Mouse (Mus musculus) embryonic facial prominence, embryonic 11.5 days (tissue): ENCODE results near the gene Cggbp1. TPM values are rescaled to one million over a fixed set of nuclear protein-coding genes. Genes with fewer than 3 reads are reported as not detected.

Experiments
- ATAC-seq: fragments of 200-750 bp; cut with Nextera tagmentation; replicated peaks from 2 replicates; pipeline ENCODE4 v1.8.0; 2017; ENCODE audit warnings: low read depth; ENCODE audit not compliant: insufficient number of reproducible peaks, low FRiP score, low TSS enrichment
- DNase-seq: peaks from one replicate; pipeline ENCODE4 v3.0.0-alpha.2; 2015; ENCODE audit warnings: low spot score
- H3K27ac ChIP-seq: fragments of 300-500 bp; sonication (generic); replicated peaks from 2 replicates; pipeline ENCODE4 v1.5.1; 2014; ENCODE audit warnings: mild to moderate bottlenecking, low read depth, low read length, control low read depth
- H3K27me3 ChIP-seq: fragments of 300-500 bp; sonication (generic); 2 replicates; pipeline ENCODE4 v1.6.1; 2014; ENCODE audit warnings: mild to moderate bottlenecking, low read length, moderate library complexity, mixed read lengths; ENCODE audit not compliant: control insufficient read depth, insufficient read depth
- H3K36me3 ChIP-seq: fragments of 300-500 bp; sonication (generic); replicated peaks from 2 replicates; pipeline ENCODE4 v1.6.1; 2014; ENCODE audit warnings: low read depth, mild to moderate bottlenecking, low read length, moderate library complexity, mixed read lengths; ENCODE audit not compliant: control insufficient read depth, insufficient read depth
- H3K4me1 ChIP-seq: fragments of 300-500 bp; sonication (generic); 2 replicates; pipeline ENCODE4 v1.6.1; 2014; ENCODE audit warnings: low read length, mixed read lengths; ENCODE audit not compliant: control insufficient read depth, insufficient read depth
- H3K4me2 ChIP-seq: fragments of 300-500 bp; sonication (generic); 2 replicates; pipeline ENCODE4 v1.6.1; 2014; ENCODE audit warnings: low read depth, mild to moderate bottlenecking, control low read depth, low read length, moderate library complexity
- H3K4me3 ChIP-seq: fragments of 300-500 bp; sonication (generic); 2 replicates; pipeline ENCODE4 v1.5.1; 2014; ENCODE audit warnings: low read depth, low read length, control low read depth
- H3K9ac ChIP-seq: fragments of 300-500 bp; sonication (generic); replicated peaks from 2 replicates; pipeline ENCODE4 v1.6.1; 2014; ENCODE audit warnings: mild to moderate bottlenecking, control low read depth, low read length
- H3K9me3 ChIP-seq: fragments of 300-500 bp; sonication (generic); replicated peaks from 2 replicates; pipeline ENCODE4 v1.6.1; 2016; ENCODE audit warnings: mild to moderate bottlenecking, low read length, inconsistent platforms, mixed read lengths; ENCODE audit not compliant: control insufficient read depth
- WGBS: fragments of 180-500 bp; shearing (Covaris S2); extraction: QIAGEN DNeasy Blood & Tissue Kit; methylation state at CpG from one replicate; pipeline ENCODE4 v1.1.7; 2014; 5-methylcytosine and 5-hydroxymethylcytosine counted together
- polyA plus RNA-seq: library from polyadenylated mRNA; unstranded; fragments of >200 nt; fragmentation: Nextera tagmentation; extraction: Ambion mirVana; gene quantifications from 2 replicates; pipeline ENCODE4 v1.2.1, GENCODE M21; 2014

The Cggbp1 gene
- polyA plus RNA-seq, 1 experiment from 2014 or later: 145 TPM

DNA sequence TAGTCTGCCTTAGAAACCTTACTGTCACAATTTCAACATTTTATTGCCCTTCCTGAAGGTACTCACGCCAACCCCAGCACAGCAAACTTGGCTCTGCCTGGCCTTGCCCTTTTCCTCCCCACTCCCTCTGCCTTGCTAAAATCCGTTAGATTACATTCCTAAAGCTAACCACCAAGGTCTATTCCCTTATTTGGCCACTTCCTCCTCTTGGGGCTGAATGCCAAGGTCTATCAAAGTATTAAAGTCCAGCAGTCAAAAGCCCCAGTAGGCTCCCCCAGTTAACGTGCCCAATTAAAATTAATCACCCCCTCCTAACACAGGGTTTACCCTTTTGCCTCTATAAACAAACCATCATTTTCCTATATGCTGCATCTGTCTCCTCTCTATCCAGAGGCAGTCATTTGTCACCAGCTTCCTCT is 32.6 kb downstream of the Cggbp1 start:
- ATAC-seq (no peak), DNase-seq (peak; percentile 29)
- Histone ChIP-seq H3K36me3 (no peaks in the 10 kb centered on the region), H3K4me3 (no peak overlapping the region), H3K4me1 (no peaks in the 10 kb centered on the region), H3K27ac (no peak overlapping the region), H3K9me3 (no peaks in the 10 kb centered on the region), H3K4me2 (no peak overlapping the region), H3K27me3 (no peaks in the 10 kb centered on the region), H3K9ac (no peak overlapping the region)
- 31% methylated on average over 3 of the region's 3 CpGs for WGBS

DNA sequence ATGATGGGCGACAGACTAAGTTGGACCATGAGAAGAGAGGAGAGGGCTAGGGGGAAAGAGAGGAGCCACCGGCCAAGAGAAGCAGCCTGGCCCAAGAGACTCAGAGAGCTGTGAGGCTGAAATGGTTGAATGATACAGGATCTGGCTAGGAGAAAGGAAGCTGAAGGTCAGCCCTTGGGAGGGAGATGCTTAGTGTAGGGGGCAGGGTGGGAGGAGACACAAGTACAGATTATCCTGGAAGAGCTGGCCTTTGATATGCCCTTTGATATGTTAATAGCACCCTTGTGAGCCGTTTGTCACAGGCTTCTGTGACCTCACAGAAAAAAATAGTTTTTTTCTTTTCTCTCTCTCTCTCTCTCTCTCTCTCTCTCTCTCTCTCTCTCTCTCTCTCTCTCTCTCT is 33.3 kb downstream of the Cggbp1 start:
- Histone ChIP-seq H3K9ac (no peak overlapping the region), H3K36me3 (no peaks in the 10 kb centered on the region), H3K27me3 (no peaks in the 10 kb centered on the region), H3K4me1 (no peaks in the 10 kb centered on the region), H3K4me3 (no peak overlapping the region), H3K9me3 (no peaks in the 10 kb centered on the region), H3K27ac (no peak overlapping the region), H3K4me2 (no peak overlapping the region)
- ATAC-seq: no peak
- WGBS: 26% methylated on average over 3 of the region's 3 CpGs
- DNase-seq: no peak

DNA sequence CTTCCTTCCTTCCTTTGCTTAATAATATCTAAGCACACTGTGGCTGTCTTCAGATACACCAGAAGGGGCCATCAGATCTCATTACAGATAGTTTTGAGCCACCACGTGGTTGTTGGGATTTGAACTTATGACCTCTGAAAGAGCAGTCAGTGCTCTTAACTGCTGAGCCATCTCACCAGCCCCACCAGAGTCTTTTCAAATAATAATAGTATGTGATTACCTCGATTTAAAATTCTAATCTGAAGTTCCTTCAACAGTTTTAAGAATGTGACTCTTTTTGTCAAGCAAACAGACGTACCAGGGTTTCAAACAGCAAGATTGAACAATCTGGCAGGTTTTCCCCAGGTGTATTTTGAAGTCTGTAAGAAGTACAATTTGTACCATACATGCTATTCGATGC is 33.8 kb downstream of the Cggbp1 start:
- Histone ChIP-seq H3K9me3 (no peaks in the 10 kb centered on the region), H3K27ac (no peak overlapping the region), H3K27me3 (no peaks in the 10 kb centered on the region), H3K4me2 (no peak overlapping the region), H3K9ac (no peak overlapping the region), H3K36me3 (no peaks in the 10 kb centered on the region), H3K4me1 (no peaks in the 10 kb centered on the region), H3K4me3 (no peak overlapping the region)
- DNase-seq (no peak), ATAC-seq (no peak)
- WGBS: 41% methylated on average over 4 of the region's 4 CpGs

DNA sequence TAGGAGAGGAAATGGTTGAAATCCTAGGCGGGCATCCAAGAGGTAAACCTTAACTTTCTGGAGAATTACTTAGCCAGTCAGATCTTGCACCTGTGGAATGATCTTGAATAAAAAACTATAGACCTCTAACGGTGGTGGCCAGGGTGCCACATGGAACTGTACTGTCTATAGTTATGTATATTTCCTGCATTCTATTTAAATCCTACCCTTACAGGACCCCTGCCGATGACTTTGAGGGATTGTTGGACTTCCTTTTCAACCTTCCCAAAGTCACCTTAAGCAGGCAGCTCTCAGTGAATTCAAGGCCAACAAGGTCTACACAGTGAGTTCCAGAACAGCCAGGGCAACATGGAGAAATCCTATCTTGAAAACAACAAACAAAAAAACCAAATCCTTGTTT is 37.7 kb downstream of the Cggbp1 start:
- ATAC-seq: no peak
- no peak overlapping the region for H3K27ac ChIP-seq
- no peaks in the 10 kb centered on the region for H3K4me1 ChIP-seq
- WGBS: 91% methylated on average over 3 of the region's 3 CpGs
- no peaks in the 10 kb centered on the region for H3K9me3 ChIP-seq
- H3K9ac ChIP-seq: no peak overlapping the region
- H3K4me2 ChIP-seq: no peak overlapping the region
- H3K4me3 ChIP-seq: no peak overlapping the region
- no peaks in the 10 kb centered on the region for H3K36me3 ChIP-seq
- H3K27me3 ChIP-seq: no peaks in the 10 kb centered on the region
- DNase-seq: no peak

- no peak for ATAC-seq
- no peak overlapping the region for H3K9ac ChIP-seq
- WGBS: 67% methylated on average over 2 of the region's 2 CpGs
Observed at GRCm38 (mm10) chr16:64899084-64899483, 47.3 kb downstream of the Cggbp1 start.

DNA sequence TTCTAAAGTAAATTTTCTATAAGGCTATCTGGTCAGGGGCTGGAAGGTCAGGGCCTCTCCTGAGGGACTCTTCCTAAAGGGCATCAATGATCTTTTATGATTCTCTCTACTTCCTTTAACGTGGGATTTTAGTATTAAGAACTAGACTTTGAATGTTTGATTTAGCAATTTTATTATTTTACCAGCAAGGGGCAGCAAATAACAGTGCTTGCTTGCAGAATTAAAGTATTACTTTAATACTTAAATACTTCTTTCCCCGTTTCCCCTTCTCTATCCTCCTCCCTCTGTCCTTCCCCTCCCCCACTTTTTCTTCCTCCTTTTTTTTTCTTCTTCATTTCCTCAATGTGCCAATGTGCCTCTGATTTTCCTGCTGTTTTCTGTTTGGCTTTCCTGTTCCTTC is 51.5 kb downstream of the Cggbp1 start:
- Histone ChIP-seq H3K4me2 (no peak overlapping the region), H3K4me3 (no peak overlapping the region), H3K9ac (no peak overlapping the region), H3K27me3 (no peaks in the 10 kb centered on the region), H3K9me3 (no peaks in the 10 kb centered on the region), H3K27ac (no peak overlapping the region), H3K4me1 (no peaks in the 10 kb centered on the region), H3K36me3 (no peaks in the 10 kb centered on the region)
- WGBS: 51% methylated on average over 2 of the region's 2 CpGs
- DNase-seq (no peak), ATAC-seq (no peak)

More at GRCm38 (mm10) chr16:64899084-64899483, 47.3 kb downstream of the Cggbp1 start:
- Histone ChIP-seq H3K27ac (no peak overlapping the region), H3K4me3 (no peak overlapping the region), H3K4me1 (no peaks in the 10 kb centered on the region), H3K27me3 (no peaks in the 10 kb centered on the region), H3K9me3 (no peaks in the 10 kb centered on the region), H3K4me2 (no peak overlapping the region), H3K36me3 (no peaks in the 10 kb centered on the region)
- DNase-seq: no peak

GRCm38 (mm10) chr16:64907112-64907511 is 55.3 kb downstream of the Cggbp1 start:
- no peaks in the 10 kb centered on the region for H3K4me1 ChIP-seq
- H3K27ac ChIP-seq: no peak overlapping the region
- ATAC-seq: no peak
- no peaks in the 10 kb centered on the region for H3K27me3 ChIP-seq
- no peak overlapping the region for H3K9ac ChIP-seq
- no peaks in the 10 kb centered on the region for H3K9me3 ChIP-seq
- no peaks in the 10 kb centered on the region for H3K36me3 ChIP-seq
- WGBS: 29% methylated on average over 3 of the region's 3 CpGs
- DNase-seq: peak; percentile 29
- no peak overlapping the region for H3K4me3 ChIP-seq
- no peak overlapping the region for H3K4me2 ChIP-seq

- Histone ChIP-seq H3K27me3 (no peaks in the 10 kb centered on the region), H3K9me3 (no peaks in the 10 kb centered on the region), H3K4me3 (no peak overlapping the region), H3K4me1 (no peaks in the 10 kb centered on the region), H3K27ac (no peak overlapping the region), H3K36me3 (no peaks in the 10 kb centered on the region), H3K9ac (no peak overlapping the region), H3K4me2 (no peak overlapping the region)
- ATAC-seq (no peak), DNase-seq (no peak)
- WGBS: 76% methylated on average over 10 of the region's 10 CpGs
Observed at GRCm38 (mm10) chr16:64908747-64909146, 57.0 kb downstream of the Cggbp1 start.
